Mouse (Mus musculus): ENCODE data around the gene 1700080O16Rik.

DNA sequence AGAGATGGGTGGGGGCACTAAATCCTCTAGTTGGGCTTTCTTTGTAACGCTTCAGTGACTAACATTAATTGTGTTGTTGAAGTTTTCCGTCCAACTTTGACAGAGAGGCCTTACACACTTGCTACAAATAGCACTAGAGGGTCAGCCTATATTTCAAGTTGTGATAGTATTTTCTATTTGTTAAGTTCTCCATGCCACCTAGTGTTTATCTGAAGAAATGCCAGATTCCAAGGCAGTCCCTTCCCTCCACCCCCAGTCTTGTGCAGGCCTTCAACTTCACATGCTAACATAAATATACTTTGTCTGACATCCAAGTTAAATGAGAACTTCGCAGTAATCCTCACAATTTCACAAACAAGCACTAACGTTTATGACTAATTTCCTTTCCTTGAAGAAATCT, 26.9 kb upstream of the 1700080O16Rik start:
- no peak for TF ChIP-seq FLI1 (IDR thresholded peaks at IDR 0.05; ENCODE audit: low read length)
- no peak for TF ChIP-seq GATA1 (IDR thresholded peaks at IDR 0.05; ENCODE audit: borderline replicate concordance, low read length)

All from megakaryocyte, embryonic 14.5 days (primary cell).